Mouse (Mus musculus): ENCODE measurements around the gene Ptbp1. TPM values are rescaled to one million over a fixed set of nuclear protein-coding genes. Genes with fewer than 3 reads are reported as not detected.

Gene Ptbp1
- 118 and 126 TPM in 2 replicates for polyA plus RNA-seq (2012; rRNA removed)
- 84.5 and 99.8 TPM in 2 replicates for polyA plus RNA-seq (2014; fragmentation: Nextera tagmentation; extraction: Ambion mirVana)

- peak within 1 kb of the TSS; percentile 87 for H3K4me2 ChIP-seq (ENCODE audit: low read depth)
These were observed at the start of gene Ptbp1 for GRCm38 (mm10) chr10:79853860-79854795. TSS of gene Ptbp1 (plus strand) at chr10:79854427.

DNA sequence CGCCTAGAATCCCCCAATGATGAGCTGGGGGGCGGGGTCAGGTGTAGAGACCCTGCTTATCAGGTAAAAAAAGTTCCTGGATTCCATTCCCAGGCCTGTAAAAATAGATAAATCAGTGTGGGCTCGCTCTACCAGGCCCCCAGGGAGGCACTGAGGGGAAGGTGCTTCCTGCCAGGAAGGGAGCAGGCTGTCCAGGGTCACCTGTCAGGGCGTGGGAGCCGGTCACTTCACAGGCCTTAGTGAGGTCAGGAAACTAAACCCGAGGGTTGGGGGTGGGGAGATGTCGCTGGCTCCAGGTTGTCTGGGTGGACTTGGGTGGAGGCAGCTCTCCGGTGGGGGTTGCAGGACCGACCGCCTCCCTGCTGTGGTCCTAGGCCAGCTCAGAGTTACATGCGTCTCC, 48.6 kb upstream of the Ptbp1 start:
- Histone ChIP-seq H3K9me3 (ENCODE audit: control insufficient read depth, low read length) (no peaks in the 10 kb centered on the region), H3K4me3 (ENCODE audit: insufficient read depth in 1 of 2, low read depth in 2 of 2, low read length in 2 of 2) (no peak overlapping the region), H3K9ac (replicated peaks) (no peak overlapping the region), H3K4me1 (replicated peaks; ENCODE audit: control insufficient read depth in 2 of 2, insufficient read depth in 2 of 2, low read length in 1 of 2) (peaks cover 6 to 9% of the 10 kb centered on the region in 2 experiments), H3K4me2 (ENCODE audit: low read depth) (no peak overlapping the region), H3K27me3 (ENCODE audit: control insufficient read depth, insufficient read depth, low read length) (no peaks in the 10 kb centered on the region), H3K36me3 (replicated peaks; ENCODE audit: control insufficient read depth, insufficient read depth, low read depth) (no peaks in the 10 kb centered on the region), H3K27ac (no peak overlapping the region)
- TF ChIP-seq CTCF (IDR thresholded peaks at IDR 0.05; ENCODE audit: low read depth), result no peak
- ATAC-seq (ENCODE audit: insufficient read depth) (no peak), DNase-seq (ENCODE audit: low read depth in 3 of 3, low spot score in 3 of 3) (no peak)
- 32% methylated on average over 11 of the region's 11 CpGs for WGBS (ENCODE audit: insufficient replicate concordance)

More at GRCm38 (mm10) chr10:79853860-79854795, at the start of gene Ptbp1:
- H3K9me3 ChIP-seq (ENCODE audit: control insufficient read depth, low read length), result no peaks in the 10 kb centered on the region
- no peaks in the 10 kb centered on the region for H3K27me3 ChIP-seq (ENCODE audit: control insufficient read depth, insufficient read depth, low read length)
- peak within 1 kb of the TSS; percentile 94 for H3K27ac ChIP-seq
- peak within 1 kb of the TSS; percentile 80 to 85 for H3K4me3 ChIP-seq (ENCODE audit: insufficient read depth in 1 of 2, low read depth in 2 of 2, low read length in 2 of 2)
- DNase-seq (ENCODE audit: low read depth in 3 of 3, low spot score in 3 of 3) (peak; percentile 100), ATAC-seq (ENCODE audit: insufficient read depth) (peak; percentile 89)
- WGBS (ENCODE audit: insufficient replicate concordance), result under 1% methylated on average over 75 of the region's 75 CpGs
- H3K4me1 ChIP-seq (replicated peaks; ENCODE audit: control insufficient read depth in 2 of 2, insufficient read depth in 2 of 2, low read length in 1 of 2), result peaks cover 28 to 52% of the 10 kb centered on the region in 2 experiments
- TF ChIP-seq CTCF (IDR thresholded peaks at IDR 0.05; ENCODE audit: low read depth) (0 out of 2 replicates have a peak, but pooled peaks have one; percentile 13), EP300 (IDR thresholded peaks at IDR 0.05; ENCODE audit: low read depth) (peak; percentile 1; the same call in 1 of the 2 replicates)
- peak within 1 kb of the TSS; percentile 83 for H3K9ac ChIP-seq (replicated peaks)
- peaks cover 26% of the 10 kb centered on the region for H3K36me3 ChIP-seq (replicated peaks; ENCODE audit: control insufficient read depth, insufficient read depth, low read depth)

- H3K27ac ChIP-seq, result no peak overlapping the region
- no peaks in the 10 kb centered on the region for H3K36me3 ChIP-seq (replicated peaks; ENCODE audit: control insufficient read depth, insufficient read depth, low read depth)
- TF ChIP-seq CTCF (IDR thresholded peaks at IDR 0.05; ENCODE audit: low read depth) (no peak), EP300 (IDR thresholded peaks at IDR 0.05; ENCODE audit: low read depth) (no peak)
- H3K4me1 ChIP-seq (replicated peaks; ENCODE audit: control insufficient read depth in 2 of 2, insufficient read depth in 2 of 2, low read length in 1 of 2), result peaks cover 6 to 9% of the 10 kb centered on the region in 2 experiments
- no peaks in the 10 kb centered on the region for H3K27me3 ChIP-seq (ENCODE audit: control insufficient read depth, insufficient read depth, low read length)
- ATAC-seq (ENCODE audit: insufficient read depth) (no peak), DNase-seq (ENCODE audit: low read depth in 3 of 3, low spot score in 3 of 3) (no peak)
- H3K9ac ChIP-seq (replicated peaks), result no peak overlapping the region
- H3K4me2 ChIP-seq (ENCODE audit: low read depth), result no peak overlapping the region
- WGBS (ENCODE audit: insufficient replicate concordance), result 72% methylated on average over 9 of the region's 9 CpGs
- H3K4me3 ChIP-seq (ENCODE audit: insufficient read depth in 1 of 2, low read depth in 2 of 2, low read length in 2 of 2), result no peak overlapping the region
- H3K9me3 ChIP-seq (ENCODE audit: control insufficient read depth, low read length), result no peaks in the 10 kb centered on the region
These were observed 47.9 kb upstream of the Ptbp1 start for GRCm38 (mm10) chr10:79806331-79806730.

DNA sequence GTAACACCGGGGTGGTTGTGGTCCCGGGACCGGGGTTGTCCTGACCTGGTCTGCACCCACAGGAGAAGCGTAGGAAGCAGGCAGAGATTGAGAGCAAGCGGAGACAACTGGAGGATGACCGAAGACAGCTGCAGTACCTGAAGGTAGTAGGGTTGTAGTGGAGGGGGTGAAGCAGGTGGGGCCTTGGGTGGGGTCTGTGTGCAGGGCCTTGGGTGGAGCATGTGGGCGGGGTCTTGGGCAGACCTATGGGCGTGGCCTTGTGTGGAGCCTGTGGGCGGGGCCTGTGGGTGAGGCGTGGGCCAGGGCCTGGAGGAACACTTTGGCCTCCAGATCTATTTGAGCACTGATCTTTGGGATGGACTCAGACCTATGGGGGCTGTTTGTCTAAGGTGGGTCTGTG, 47.3 kb upstream of the Ptbp1 start:
- Histone ChIP-seq H3K4me2 (ENCODE audit: low read depth) (no peak overlapping the region), H3K4me1 (replicated peaks; ENCODE audit: control insufficient read depth in 2 of 2, insufficient read depth in 2 of 2, low read length in 1 of 2) (peaks cover 6 to 9% of the 10 kb centered on the region in 2 experiments), H3K27ac (no peak overlapping the region), H3K36me3 (replicated peaks; ENCODE audit: control insufficient read depth, insufficient read depth, low read depth) (no peaks in the 10 kb centered on the region), H3K9ac (replicated peaks) (no peak overlapping the region), H3K27me3 (ENCODE audit: control insufficient read depth, insufficient read depth, low read length) (no peaks in the 10 kb centered on the region), H3K9me3 (ENCODE audit: control insufficient read depth, low read length) (no peaks in the 10 kb centered on the region), H3K4me3 (ENCODE audit: insufficient read depth in 1 of 2, low read depth in 2 of 2, low read length in 2 of 2) (no peak overlapping the region)
- ATAC-seq (ENCODE audit: insufficient read depth), result 0 out of 2 replicates have a peak, but pooled peaks have one; percentile 27
- WGBS (ENCODE audit: insufficient replicate concordance), result 67% methylated on average over 10 of the region's 10 CpGs
- no peak for DNase-seq (ENCODE audit: low read depth in 3 of 3, low spot score in 3 of 3)
- TF ChIP-seq CTCF (IDR thresholded peaks at IDR 0.05; ENCODE audit: low read depth) (no peak), EP300 (IDR thresholded peaks at IDR 0.05; ENCODE audit: low read depth) (no peak)

DNA sequence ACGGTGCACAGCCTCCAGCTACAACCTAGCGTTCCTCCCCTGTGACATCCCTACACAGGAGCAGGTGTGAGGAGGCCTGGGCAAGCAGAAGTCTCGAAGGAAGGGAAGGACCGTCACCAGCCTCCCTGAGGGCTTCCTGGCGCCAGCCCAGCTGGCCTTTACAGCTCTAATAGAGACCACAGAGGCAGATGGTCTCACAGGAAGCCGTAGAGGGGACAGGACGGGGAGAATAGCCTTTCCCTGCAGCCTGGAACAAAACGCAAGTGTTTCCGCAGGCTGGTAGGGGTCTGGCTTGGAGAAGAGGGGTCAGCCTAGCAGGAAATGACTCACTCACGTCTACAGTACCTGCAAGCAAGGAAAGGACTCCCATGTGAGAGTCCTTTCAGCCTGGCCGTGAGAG, 46.4 kb upstream of the Ptbp1 start:
- Histone ChIP-seq H3K4me1 (replicated peaks; ENCODE audit: control insufficient read depth in 2 of 2, insufficient read depth in 2 of 2, low read length in 1 of 2) (peaks cover 6 to 9% of the 10 kb centered on the region in 2 experiments), H3K27ac (no peak overlapping the region), H3K9me3 (ENCODE audit: control insufficient read depth, low read length) (no peaks in the 10 kb centered on the region), H3K4me3 (ENCODE audit: insufficient read depth in 1 of 2, low read depth in 2 of 2, low read length in 2 of 2) (no peak overlapping the region), H3K36me3 (replicated peaks; ENCODE audit: control insufficient read depth, insufficient read depth, low read depth) (no peaks in the 10 kb centered on the region), H3K27me3 (ENCODE audit: control insufficient read depth, insufficient read depth, low read length) (no peaks in the 10 kb centered on the region), H3K9ac (replicated peaks) (no peak overlapping the region), H3K4me2 (ENCODE audit: low read depth) (no peak overlapping the region)
- no peak for TF ChIP-seq CTCF (IDR thresholded peaks at IDR 0.05; ENCODE audit: low read depth)
- TF ChIP-seq EP300 (IDR thresholded peaks at IDR 0.05; ENCODE audit: low read depth), result no peak
- DNase-seq (ENCODE audit: low read depth in 3 of 3, low spot score in 3 of 3) (no peak), ATAC-seq (ENCODE audit: insufficient read depth) (no peak)
- 54% methylated on average over 11 of the region's 11 CpGs for WGBS (ENCODE audit: insufficient replicate concordance)

Data from liver, embryonic 14.5 days (tissue).